Mouse (Mus musculus) common myeloid progenitor, adult 5-6 weeks (primary cell): ENCODE data around the gene Gpr137. TPM values are rescaled to one million over a fixed set of nuclear protein-coding genes. Genes with fewer than 3 reads are reported as not detected.
A peak's percentile ranks its signal among the peaks of the same experiment; 100 is the strongest.
"Not testable (repeated sequence)": the region's sequence is repeated elsewhere in the genome, so short reads cannot be mapped to it uniquely, and the experiment has no call there.

Experiments
- ATAC-seq: replicated peaks from 2 replicates; pipeline ENCODE4 v1.8.0; 2016; ENCODE audit warnings: low read depth, mild to moderate bottlenecking, moderate TSS enrichment, inconsistent platforms; ENCODE audit not compliant: poor library complexity, severe bottlenecking
- total RNA-seq: library from RNA; stranded (forward); fragments of 200-1000, 187-1606 nt; gene quantifications from 2 replicates; pipeline ENCODE4 v1.2.3, GENCODE M21; 2017

Gpr137 gene
- total RNA-seq, 1 experiment from 2014 or later = 13.1 TPM

GRCm38 (mm10) chr19:6909507-6910289 lies 32.6 kb downstream of the Gpr137 start, which contains the start of the genes Trmt112 and Prdx5:
Gene Trmt112, plus strand, starts transcription at chr19:6909698.
Gene Prdx5, minus strand, starts transcription at chr19:6910106.
- peak; percentile 79 for ATAC-seq

DNA sequence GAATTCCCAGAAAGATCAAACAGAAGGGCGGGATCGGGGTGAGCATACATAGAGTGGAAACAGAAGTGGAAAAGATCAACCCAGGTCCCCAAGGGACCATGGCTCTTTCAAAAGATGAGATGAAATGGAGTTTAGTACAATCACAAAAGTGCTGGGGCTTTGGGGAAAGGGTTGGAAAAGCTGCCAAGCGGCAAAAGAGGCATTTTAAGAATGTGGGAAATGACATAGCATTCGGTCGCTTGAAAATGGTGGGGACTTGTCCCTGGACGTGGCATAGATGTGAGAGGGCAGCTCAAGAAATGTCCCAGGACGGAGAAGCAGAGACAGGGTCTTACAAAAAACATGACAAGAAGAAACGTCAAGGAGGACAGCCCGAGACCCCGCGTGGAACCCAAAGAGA lies 33.3 kb downstream of the Gpr137 start:
- no peak for ATAC-seq

- no peak for ATAC-seq
Measured at GRCm38 (mm10) chr19:6907811-6908540, 34.3 kb downstream of the Gpr137 start.

DNA sequence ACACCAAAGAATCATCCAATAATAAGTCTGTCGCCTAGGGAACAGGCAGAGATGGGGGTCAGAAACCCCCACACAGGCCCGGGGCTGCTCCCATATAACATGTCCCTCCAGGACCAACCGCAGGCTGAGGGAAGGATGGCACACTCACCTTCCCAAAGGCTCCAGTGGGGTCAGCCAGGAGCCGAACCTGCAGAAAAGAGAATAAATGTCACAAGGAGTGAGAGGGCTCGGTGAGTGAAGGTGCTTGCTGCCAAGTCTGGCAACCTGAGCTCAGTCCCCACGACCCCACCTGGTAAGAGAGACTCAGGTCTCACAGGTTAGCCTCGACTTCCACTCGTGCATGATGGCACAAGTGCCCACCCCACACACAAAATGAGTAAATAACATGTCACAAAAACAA lies 35.2 kb downstream of the Gpr137 start:
- ATAC-seq = no peak

- ATAC-seq = no peak
Measured at GRCm38 (mm10) chr19:6906199-6906598, 36.1 kb downstream of the Gpr137 start.

DNA sequence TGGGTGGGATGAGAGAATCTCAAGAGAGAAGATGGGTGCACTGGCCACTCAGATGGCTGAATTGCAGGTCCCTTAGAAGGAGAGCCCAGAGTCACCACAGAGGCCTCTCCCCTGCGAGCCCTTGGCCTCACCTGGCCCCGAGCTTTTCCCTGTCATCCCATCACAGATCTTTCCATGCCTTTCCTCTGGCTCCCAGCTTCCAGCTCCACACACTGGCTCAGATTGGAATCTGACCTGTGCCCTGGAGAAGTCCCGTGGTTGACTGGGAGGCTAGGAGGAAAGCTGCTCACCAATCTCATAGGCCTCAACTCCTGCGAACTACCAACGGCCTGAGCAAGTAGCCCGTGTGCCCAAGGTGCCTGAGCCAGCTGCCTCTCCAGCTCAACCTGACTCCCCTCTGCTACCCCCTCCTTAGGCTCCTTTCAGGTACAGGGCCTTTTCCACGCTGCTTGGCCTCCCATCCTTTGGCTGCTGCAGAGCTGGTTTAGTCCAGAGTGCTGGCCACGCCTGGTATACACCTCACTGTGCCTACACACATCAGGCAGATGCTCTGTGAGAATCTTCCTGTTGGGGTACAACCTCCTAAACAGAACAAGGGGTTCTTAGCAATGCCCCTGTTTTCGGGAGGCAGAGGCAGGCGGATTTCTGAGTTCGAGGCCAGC lies 36.7 kb downstream of the Gpr137 start:
- no peak for ATAC-seq

DNA sequence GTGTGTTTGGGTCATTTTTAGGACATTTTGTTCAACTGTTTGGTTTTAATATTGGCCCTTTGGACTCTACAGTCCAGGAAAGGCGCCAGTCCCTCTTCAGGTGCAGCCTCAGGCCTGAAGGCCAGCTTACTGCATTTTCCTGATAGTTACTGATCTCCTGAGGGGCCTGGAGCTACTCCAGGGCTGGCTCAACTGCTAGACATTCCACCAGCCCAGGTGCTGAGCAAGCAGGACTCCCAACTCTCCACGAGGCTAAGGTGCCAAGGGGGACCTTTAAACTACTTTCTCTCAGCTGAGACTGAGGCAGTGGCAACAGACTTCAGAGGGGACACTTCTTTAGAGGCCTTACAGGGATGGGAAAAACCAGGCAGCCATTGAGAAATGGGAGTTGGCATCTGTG lies 37.4 kb downstream of the Gpr137 start:
- no peak for ATAC-seq

DNA sequence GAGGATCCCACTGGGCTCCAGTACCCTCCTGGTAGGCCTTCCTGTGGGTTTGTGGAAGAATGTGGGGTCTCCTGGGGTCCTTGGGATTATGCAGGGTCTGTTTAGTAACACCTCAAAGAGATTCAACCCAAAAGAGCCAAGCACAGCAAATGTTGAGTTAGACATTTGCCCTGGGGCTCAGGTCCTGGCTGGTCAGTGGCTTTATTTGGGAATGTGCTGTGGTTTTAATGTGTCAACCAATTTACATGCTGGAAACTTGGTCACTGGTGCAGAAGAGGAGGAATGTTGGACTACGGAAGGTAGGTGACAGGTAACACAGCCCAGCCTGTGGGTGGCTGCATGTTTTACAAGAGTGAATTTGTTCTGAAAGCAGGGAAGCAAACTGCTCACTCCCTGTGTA lies 39.2 kb downstream of the Gpr137 start:
- no peak for ATAC-seq

DNA sequence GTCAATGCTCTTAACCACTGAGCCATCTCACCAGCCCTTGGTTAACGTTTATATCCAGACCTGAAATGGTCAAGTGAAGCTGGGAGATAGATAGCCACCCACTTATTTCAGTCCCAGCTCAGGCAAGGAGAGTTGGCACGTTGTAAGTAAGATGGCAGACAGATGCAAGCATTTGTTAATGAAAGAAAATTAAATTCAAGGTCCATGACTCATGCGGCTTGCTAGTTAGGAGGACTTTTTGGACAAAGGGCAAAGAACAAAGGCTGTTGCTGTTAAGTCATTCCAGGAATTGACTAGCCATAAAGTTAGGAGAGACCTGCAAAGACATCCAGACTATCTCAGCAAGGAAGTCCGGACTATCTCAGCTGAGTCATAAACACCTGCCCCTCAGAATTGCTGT lies 42.6 kb downstream of the Gpr137 start:
- ATAC-seq = no peak

DNA sequence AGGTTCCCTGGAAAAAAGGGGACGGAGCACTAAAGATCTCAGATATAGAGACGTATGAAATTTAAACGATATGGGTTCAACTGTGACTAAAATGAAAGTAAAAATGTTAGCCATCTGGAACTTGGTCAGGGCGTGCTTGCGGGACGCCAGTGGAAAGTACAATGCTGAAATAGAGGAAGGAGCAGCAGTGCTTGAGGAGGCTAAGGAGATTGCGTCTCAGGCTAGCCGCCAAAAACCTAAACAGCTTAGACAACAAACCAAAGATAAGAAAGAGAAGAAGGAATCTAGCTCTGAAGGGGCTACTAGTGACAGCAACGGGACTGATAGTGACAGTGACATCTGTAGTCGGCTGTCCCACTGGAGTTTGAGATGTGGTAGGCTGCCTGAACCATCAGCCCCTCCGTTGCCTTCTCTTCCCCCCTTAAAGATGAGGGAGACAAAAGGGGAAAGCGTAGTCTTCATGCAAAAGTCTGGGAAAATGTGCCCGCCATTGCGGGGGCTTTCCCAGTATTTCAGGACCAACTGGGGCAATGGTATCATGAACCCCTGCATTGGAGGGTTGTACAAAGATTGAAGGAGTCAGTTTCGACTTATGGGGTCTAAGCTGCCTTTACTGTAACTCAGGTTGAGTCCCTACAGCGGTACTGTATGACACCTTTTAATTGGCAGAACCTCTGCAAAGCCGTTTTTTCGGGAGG lies 46.5 kb downstream of the Gpr137 start:
- ATAC-seq = not testable (repeated sequence)

- no peak for ATAC-seq
Measured at GRCm38 (mm10) chr19:6893731-6894451, 48.4 kb downstream of the Gpr137 start.

DNA sequence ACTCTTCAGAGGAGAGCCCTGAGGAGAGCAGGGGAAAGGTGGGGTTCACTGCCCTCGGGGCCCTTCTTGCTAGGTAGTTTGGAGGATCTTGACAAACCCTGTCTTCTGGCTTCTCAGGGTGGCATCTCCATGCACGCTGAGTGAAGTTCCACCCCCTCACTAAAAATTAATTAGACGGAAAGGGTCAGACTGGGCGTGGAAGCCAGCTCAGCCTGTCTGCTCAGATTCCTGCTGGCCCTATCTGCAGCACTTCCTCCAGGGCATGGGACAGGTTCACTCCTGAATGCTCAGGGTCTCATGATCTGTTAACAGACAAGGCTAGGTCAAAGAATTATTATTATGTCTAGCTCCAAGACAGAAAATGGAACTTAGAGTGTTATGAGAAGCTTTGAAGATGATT lies 49.8 kb downstream of the Gpr137 start:
- no peak for ATAC-seq

Other genes with a start within 250 kb of the Gpr137 start
- 5.8 and 6.8 TPM in 2 replicates for gene Rps6ka4, start 101.8 kb downstream of the Gpr137 start, total RNA-seq
- 29.1 and 65.5 TPM in 2 replicates for gene Ccdc88b, start 84.3 kb downstream of the Gpr137 start, total RNA-seq
- gene Trmt112, start 32.8 kb downstream of the Gpr137 start, total RNA-seq = 251 and 275 TPM in 2 replicates
- 131 and 139 TPM in 2 replicates for gene Prdx5, start 32.4 kb downstream of the Gpr137 start, total RNA-seq
- 17.9 and 18.2 TPM in 2 replicates for gene Esrra, start 20.7 kb downstream of the Gpr137 start, total RNA-seq
- not detected in 2 replicates for gene Catsperz, start 17.1 kb downstream of the Gpr137 start, total RNA-seq
- gene Kcnk4, start 8.0 kb downstream of the Gpr137 start, total RNA-seq = not detected in 2 replicates
- 36.4 and 72.3 TPM in 2 replicates for gene Bad, start 619 bp downstream of the Gpr137 start, total RNA-seq
- gene Ppp1r14b, start 32.5 kb upstream of the Gpr137 start, total RNA-seq = 119 and 184 TPM in 2 replicates
- gene Plcb3, start 34.0 kb upstream of the Gpr137 start, total RNA-seq = 7.5 and 10.6 TPM in 2 replicates
- gene Fkbp2, start 38.0 kb upstream of the Gpr137 start, total RNA-seq = 136 and 154 TPM in 2 replicates
- 6.0 and 16.6 TPM in 2 replicates for gene Vegfb, start 45.2 kb upstream of the Gpr137 start, total RNA-seq
- gene Dnajc4, start 50.1 kb upstream of the Gpr137 start, total RNA-seq = 5.4 and 7.9 TPM in 2 replicates
- 3.3 and 6.1 TPM in 2 replicates for gene Nudt22, start 53.6 kb upstream of the Gpr137 start, total RNA-seq
- 3.2 TPM in 1 of 2 replicates, not detected in the other for gene Trpt1, start 53.7 kb upstream of the Gpr137 start, total RNA-seq
- 221 and 234 TPM in 2 replicates for gene Fermt3, start 77.0 kb upstream of the Gpr137 start, total RNA-seq
- gene Stip1, start 97.5 kb upstream of the Gpr137 start, total RNA-seq = 244 and 257 TPM in 2 replicates
- gene Macrod1, start 114.3 kb upstream of the Gpr137 start, total RNA-seq = 2.8 and 7.9 TPM in 2 replicates
- not detected in 2 replicates for gene Flrt1, start 163.2 kb upstream of the Gpr137 start, total RNA-seq